Mouse (Mus musculus): ENCODE data around the gene Tspan17.

GRCm38 (mm10) chr13:54760164-54760795 lies 28.9 kb upstream of the Tspan17 start:
- TF ChIP-seq POLR2A (IDR thresholded peaks at IDR 0.05; ENCODE audit: borderline replicate concordance, control insufficient read depth, low read depth, low read length) = no peak
- TF ChIP-seq CTCF (IDR thresholded peaks at IDR 0.05; ENCODE audit: control insufficient read depth, insufficient read depth, low read length) = no peak

All from bone marrow, adult 2 months (tissue).